Mouse (Mus musculus) limb, embryonic 14.5 days (tissue): ENCODE data around the gene Myo1f. TPM values are rescaled to one million over a fixed set of nuclear protein-coding genes. Genes with fewer than 3 reads are reported as not detected.

Source experiments
- ATAC-seq: fragments of 200-750 bp; cut with Nextera tagmentation; 2 replicates; pipeline ENCODE4 v1.8.0; 2017; ENCODE audit warnings: low read depth, moderate number of reproducible peaks, moderate TSS enrichment; ENCODE audit not compliant: low FRiP score
- DNase-seq: peaks from one replicate; pipeline ENCODE4 v3.0.0-alpha.2; 2015; ENCODE audit warnings: low spot score
- H3K27ac ChIP-seq: fragments of 300-500 bp; sonication (generic); replicated peaks from 2 replicates; pipeline ENCODE4 v1.5.1; 2014; ENCODE audit warnings: low read depth, mild to moderate bottlenecking, low read length, moderate library complexity, mixed read lengths
- H3K27me3 ChIP-seq: fragments of 300-500 bp; sonication (generic); 2 replicates; pipeline ENCODE4 v1.6.1; 2014; ENCODE audit warnings: low read length, mixed read lengths; ENCODE audit not compliant: control insufficient read depth, insufficient read depth
- H3K36me3 ChIP-seq: fragments of 300-500 bp; sonication (generic); 2 replicates; pipeline ENCODE4 v1.6.1; 2014; ENCODE audit warnings: mild to moderate bottlenecking, low read length, moderate library complexity, mixed read lengths; ENCODE audit not compliant: control insufficient read depth, insufficient read depth
- H3K4me1 ChIP-seq: fragments of 300-500 bp; sonication (generic); 2 replicates; pipeline ENCODE4 v1.6.1; 2014; ENCODE audit warnings: antibody characterized with exemption, low read length, mixed read lengths; ENCODE audit not compliant: control insufficient read depth, insufficient read depth
- H3K4me2 ChIP-seq: fragments of 300-500 bp; sonication (generic); replicated peaks from 2 replicates; pipeline ENCODE4 v1.6.1; 2014; ENCODE audit warnings: low read depth, mild to moderate bottlenecking, low read length, moderate library complexity; ENCODE audit not compliant: severe bottlenecking
- H3K4me3 ChIP-seq: fragments of 300-500 bp; sonication (generic); replicated peaks from 2 replicates; pipeline ENCODE4 v1.5.1; 2014; ENCODE audit warnings: low read length
- H3K9ac ChIP-seq: fragments of 300-500 bp; sonication (generic); 2 replicates; pipeline ENCODE4 v1.6.1; 2014; ENCODE audit warnings: mild to moderate bottlenecking, low read depth, low read length, moderate library complexity; ENCODE audit not compliant: severe bottlenecking
- H3K9me3 ChIP-seq: fragments of 300-500 bp; sonication (generic); 2 replicates; pipeline ENCODE4 v1.6.1; 2016; ENCODE audit warnings: low read length; ENCODE audit not compliant: control insufficient read depth
- POLR2A ChIP-seq: fragments of 200-500 bp; IDR thresholded peaks from 2 replicates; pipeline ENCODE4 v1.8.0; 2012; ENCODE audit warnings: inconsistent platforms, mild to moderate bottlenecking, moderate library complexity, borderline replicate concordance; ENCODE audit not compliant: insufficient read depth, insufficient read length; ENCODE audit errors: extremely low read depth
- WGBS: fragments of 180-500 bp; shearing (Covaris S2); extraction: QIAGEN DNeasy Blood & Tissue Kit; methylation state at CpG from one replicate; pipeline ENCODE4 v1.1.7; 2014; 5-methylcytosine and 5-hydroxymethylcytosine counted together
- polyA plus RNA-seq, 2 experiments: library from polyadenylated mRNA; depleted of rRNA in 1 of 2; stranded (reverse) in 1 of 2; unstranded in 1 of 2; fragments of >200 nt; fragmentation: Nextera tagmentation in 1 of 2; extraction: Ambion mirVana in 1 of 2; gene quantifications; 2 replicates each; pipeline versions ENCODE4 v1.2.1 to v1.2.3; 2012 to 2014

The Myo1f gene
- polyA plus RNA-seq, 2 experiments: 3.5 to 5.0 TPM

GRCm38 (mm10) chr17:33637038-33637437, 81.5 kb downstream of the Myo1f start:
- no peak overlapping the region for H3K27ac ChIP-seq
- no peak for DNase-seq
- no peaks in the 10 kb centered on the region for H3K27me3 ChIP-seq
- H3K9ac ChIP-seq: no peak overlapping the region
- peaks cover 34% of the 10 kb centered on the region for H3K36me3 ChIP-seq
- 83% methylated on average over 2 of the region's 2 CpGs for WGBS
- H3K4me1 ChIP-seq: no peaks in the 10 kb centered on the region
- no peak overlapping the region for H3K4me2 ChIP-seq
- no peak for ATAC-seq
- no peak for TF ChIP-seq POLR2A
- no peaks in the 10 kb centered on the region for H3K9me3 ChIP-seq
- H3K4me3 ChIP-seq: no peak overlapping the region

DNA sequence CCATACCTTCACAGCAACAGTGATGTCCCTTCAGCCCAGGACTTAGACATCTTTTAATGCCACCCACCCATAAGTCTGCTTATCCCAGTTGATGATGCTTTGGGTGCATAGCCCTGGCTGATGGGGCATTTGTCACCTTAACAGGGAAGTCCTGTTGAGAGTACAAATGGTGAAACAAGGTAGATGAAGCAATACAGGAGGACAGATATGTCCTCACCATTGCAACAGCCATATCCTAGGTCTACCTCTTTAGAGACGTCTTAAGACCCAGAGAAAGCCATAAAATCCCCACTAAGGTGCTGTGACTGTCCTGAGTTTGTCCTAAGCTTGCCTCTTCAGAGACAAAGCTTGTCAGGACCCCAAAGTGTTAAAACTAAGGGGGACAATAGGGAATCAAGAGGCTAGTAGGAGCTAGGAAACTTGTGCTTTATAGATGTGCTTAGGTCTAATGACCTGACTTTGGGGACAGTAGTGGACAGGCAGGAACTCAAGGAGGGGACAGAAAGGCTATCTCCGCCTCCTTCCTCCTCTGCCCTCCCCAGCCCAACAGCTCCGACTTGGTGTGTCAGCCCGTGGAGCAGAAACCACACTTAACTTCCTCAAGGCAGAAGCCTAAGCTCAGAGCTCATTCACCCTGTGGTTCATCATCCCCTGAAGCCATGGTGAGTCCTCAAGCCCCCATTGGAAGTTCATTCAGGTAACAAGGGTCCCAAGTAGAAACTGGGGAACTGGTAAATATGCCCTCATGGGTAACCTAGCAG, 82.2 kb downstream of the Myo1f start, which contains the start of gene Pram1:
Gene Pram1, plus strand, starts transcription at position 541 of the 761 bp plus-strand sequence.
- Histone ChIP-seq H3K9ac (no peak within 1 kb of the TSS), H3K36me3 (peaks cover 34% of the 10 kb centered on the region), H3K9me3 (no peaks in the 10 kb centered on the region), H3K4me2 (no peak within 1 kb of the TSS), H3K4me1 (no peaks in the 10 kb centered on the region), H3K4me3 (no peak within 1 kb of the TSS), H3K27ac (no peak within 1 kb of the TSS), H3K27me3 (no peaks in the 10 kb centered on the region)
- 94% methylated on average over 4 of the region's 4 CpGs for WGBS
- no peak for DNase-seq
- ATAC-seq: no peak
- no peak for TF ChIP-seq POLR2A

DNA sequence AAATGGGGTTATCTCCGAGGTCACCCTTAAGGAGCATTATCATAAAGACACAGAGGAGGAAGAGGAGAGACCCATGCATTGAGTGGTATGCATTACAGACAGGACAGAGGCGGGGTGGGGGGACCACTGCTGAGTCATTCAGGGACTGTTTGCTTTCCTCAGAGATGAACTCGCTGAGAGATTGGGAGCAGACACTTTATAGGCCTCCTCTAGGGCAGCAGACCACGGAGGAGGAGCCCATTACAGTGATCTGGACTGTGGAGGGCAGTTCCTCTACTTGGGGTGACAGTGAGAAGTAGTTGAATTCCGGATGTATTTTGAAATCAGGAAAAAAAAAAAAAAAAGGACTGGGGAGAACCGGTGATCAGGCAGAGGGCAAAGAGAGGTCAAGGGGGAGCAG, 84.2 kb downstream of the Myo1f start:
- no peak for TF ChIP-seq POLR2A
- H3K4me2 ChIP-seq: no peak overlapping the region
- no peak overlapping the region for H3K27ac ChIP-seq
- no peak for ATAC-seq
- no peaks in the 10 kb centered on the region for H3K4me1 ChIP-seq
- H3K27me3 ChIP-seq: no peaks in the 10 kb centered on the region
- no peak overlapping the region for H3K9ac ChIP-seq
- H3K4me3 ChIP-seq: no peak overlapping the region
- H3K9me3 ChIP-seq: no peaks in the 10 kb centered on the region
- DNase-seq: no peak
- 68% methylated on average over 6 of the region's 6 CpGs for WGBS
- H3K36me3 ChIP-seq: peaks cover 44% of the 10 kb centered on the region

DNA sequence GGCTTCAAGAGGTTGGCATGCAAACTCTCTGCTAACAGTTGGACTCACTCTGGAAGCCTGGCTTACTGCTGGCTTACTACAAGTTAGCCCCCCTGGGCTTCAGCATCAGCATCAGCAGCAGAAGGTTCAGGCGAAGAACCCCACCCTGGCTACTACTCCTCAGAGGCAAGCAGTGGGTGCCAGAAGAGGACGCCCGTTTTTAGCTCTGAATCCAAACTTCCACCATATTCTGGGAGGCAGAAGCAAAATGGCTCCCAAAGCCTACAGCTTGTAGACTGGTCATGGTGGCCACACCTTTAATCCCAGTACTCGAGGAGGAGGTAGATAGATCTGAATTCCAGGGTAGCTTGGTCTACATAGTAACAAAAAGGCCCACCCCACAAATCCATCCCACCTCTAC, 88.6 kb downstream of the Myo1f start:
- Histone ChIP-seq H3K36me3 (peaks cover 68% of the 10 kb centered on the region), H3K4me1 (no peaks in the 10 kb centered on the region), H3K27me3 (no peaks in the 10 kb centered on the region), H3K9me3 (no peaks in the 10 kb centered on the region), H3K27ac (no peak overlapping the region), H3K4me2 (no peak overlapping the region), H3K4me3 (no peak overlapping the region), H3K9ac (no peak overlapping the region)
- WGBS: 89% methylated on average over 4 of the region's 4 CpGs
- TF ChIP-seq POLR2A: no peak
- ATAC-seq (no peak), DNase-seq (no peak)

- Histone ChIP-seq H3K36me3 (peaks cover 78% of the 10 kb centered on the region), H3K9ac (no peak overlapping the region), H3K4me1 (no peaks in the 10 kb centered on the region), H3K27ac (no peak overlapping the region), H3K4me3 (no peak overlapping the region), H3K4me2 (no peak overlapping the region), H3K9me3 (no peaks in the 10 kb centered on the region), H3K27me3 (no peaks in the 10 kb centered on the region)
- no peak for TF ChIP-seq POLR2A
- 96% methylated on average over 8 of the region's 8 CpGs for WGBS
- DNase-seq (no peak), ATAC-seq (no peak)
Measured at GRCm38 (mm10) chr17:33645073-33645472, 89.6 kb downstream of the Myo1f start.
